ENCODE assay signal across 18 mouse cellular contexts in genomic region chr16:55356097-55356496, GRCm38 (mm10). TPM values are rescaled to one million over a fixed set of nuclear protein-coding genes. Genes with fewer than 3 reads are reported as not detected.
"Had no signal": no experiment of that assay in that cellular context is flagged by ENCODE, and none has a peak within 500 bp of the region (broad histone marks: within the 10 kb centered on the region; RNA-seq: fewer than 3 reads in every experiment).

No protein-coding gene starts in this region.

- DNase-seq: kidney, adult 11 months; kidney, adult 9 months; kidney, postnatal 10 days; layer of hippocampus, postnatal 36 days; lung, adult 18-20 months; spleen, adult 18-20 months; thymus, adult 2 months; thymus, postnatal 25 days had no signal

- H3K4me1 ChIP-seq: limb, embryonic 12.5 days; midbrain, embryonic 12.5 days; neural tube, embryonic 15.5 days had no signal

- H3K36me3 ChIP-seq: limb, embryonic 12.5 days; midbrain, embryonic 12.5 days; neural tube, embryonic 15.5 days had no signal

- H3K9ac ChIP-seq: limb, embryonic 12.5 days; liver, embryonic 14.5 days; midbrain, embryonic 12.5 days; neural tube, embryonic 15.5 days had no signal

- H3K4me2 ChIP-seq: limb, embryonic 12.5 days; midbrain, embryonic 12.5 days; neural tube, embryonic 15.5 days had no signal

- H3K27me3 ChIP-seq: limb, embryonic 12.5 days; midbrain, embryonic 12.5 days; neural tube, embryonic 15.5 days had no signal

- H3K9me3 ChIP-seq: limb, embryonic 12.5 days; midbrain, embryonic 12.5 days; neural tube, embryonic 15.5 days had no signal

- H3K27ac ChIP-seq: limb, embryonic 12.5 days; liver, embryonic 14.5 days; midbrain, embryonic 12.5 days; neural tube, embryonic 15.5 days had no signal

- H3K4me3 ChIP-seq: limb, embryonic 12.5 days; midbrain, embryonic 12.5 days; myocyte; neural tube, embryonic 15.5 days had no signal

RNA-seq across cellular contexts. Expression of gene Zpld1, which starts 58.3 kb away (rescaled TPM):
- total RNA-seq: left cerebral cortex, adult 8-10 months; liver, adult 2 months; megakaryocyte-erythroid progenitor cell, adult 5-6 weeks had no signal
- polyA plus RNA-seq: large intestine, adult 2 months; liver, adult 2 months; liver, embryonic 14.5 days; thymus, adult 2 months; urinary bladder, adult 2 months had no signal
